Comparison of ENCODE assay signal across 11 mouse cellular contexts in genomic region chr16:89818661-89819060, GRCm38 (mm10).
DNase-seq lines count a peak whose midpoint lies in the region; ATAC-seq and TF ChIP-seq lines count a peak whose summit lies in the region.
"Had no signal": no experiment of that assay in that cellular context is flagged by ENCODE, and none has a peak within 500 bp of the region (broad histone marks: within the 10 kb centered on the region; RNA-seq: fewer than 3 reads in every experiment).

No protein-coding gene starts in this region.

- H3K9ac ChIP-seq in heart, embryonic 12.5 days = no peak overlapping the region
- no peak overlapping the region for H3K9ac ChIP-seq in lung, postnatal 0 days (replicated peaks; ENCODE audit: low read depth)
- H3K9ac ChIP-seq in limb, embryonic 14.5 days (ENCODE audit: low read depth, low read length, severe bottlenecking) = no peak overlapping the region

- no peak for DNase-seq in heart, postnatal 10 days
- DNase-seq in lung, postnatal 0 days (ENCODE audit: low spot score) = no peak
- DNase-seq in lung, adult 18-20 months = no peak
- no peak for DNase-seq in limb, embryonic 14.5 days (ENCODE audit: low spot score)
- no peak for DNase-seq in testis, postnatal 14 days (ENCODE audit: low spot score)
- no peak for DNase-seq in urinary bladder, postnatal 25 days (ENCODE audit: low spot score)
- DNase-seq in kidney, postnatal 4 days = no peak
- DNase-seq: gastrocnemius, postnatal 14 days; lung, postnatal 36 days had no signal

- no peak for ATAC-seq in heart, embryonic 12.5 days (ENCODE audit: insufficient number of reproducible peaks, low FRiP score)
- no peak for ATAC-seq in lung, postnatal 0 days
- ATAC-seq in limb, embryonic 14.5 days (ENCODE audit: low FRiP score, low read depth) = no peak
- ATAC-seq: Patski had no signal

- intact Hi-C loops in heart, postnatal 10 days (cut with DNase I) = loop anchor here (2.0 kb wide), 1 partner anchor 14 kb away; no protein-coding TSS in a partner anchor

- H3K27ac ChIP-seq in heart, embryonic 12.5 days (ENCODE audit: poor library complexity, severe bottlenecking) = no peak overlapping the region
- no peak overlapping the region for H3K27ac ChIP-seq in lung, postnatal 0 days (ENCODE audit: low read length)
- no peak overlapping the region for H3K27ac ChIP-seq in limb, embryonic 14.5 days (replicated peaks; ENCODE audit: low read depth, low read length)

- 23% methylated on average over 4 of the region's 4 CpGs for WGBS in heart, embryonic 12.5 days
- 44% methylated on average over 4 of the region's 4 CpGs for WGBS in lung, postnatal 0 days
- WGBS in limb, embryonic 14.5 days = 20% methylated on average over 4 of the region's 4 CpGs

- peak overlapping the region; percentile 56; the same call in 1 of the 2 replicates for H3K4me3 ChIP-seq in heart, embryonic 12.5 days
- no peak overlapping the region for H3K4me3 ChIP-seq in lung, postnatal 0 days (ENCODE audit: low read depth, low read length)
- peak overlapping the region; percentile 36 for H3K4me3 ChIP-seq in limb, embryonic 14.5 days (replicated peaks; ENCODE audit: low read length)

- no peak for TF ChIP-seq CTCF in lung, postnatal 0 days (IDR thresholded peaks at IDR 0.05)

- H3K4me2 ChIP-seq in heart, embryonic 12.5 days = peak overlapping the region; percentile 96
- peak overlapping the region; percentile 56 for H3K4me2 ChIP-seq in lung, postnatal 0 days (replicated peaks; ENCODE audit: low read depth, low read length)
- peak overlapping the region; percentile 70 for H3K4me2 ChIP-seq in limb, embryonic 14.5 days (replicated peaks; ENCODE audit: low read depth, low read length, severe bottlenecking)

- TF ChIP-seq EP300 in lung, postnatal 0 days (IDR thresholded peaks at IDR 0.05) = no peak

- H3K4me1 ChIP-seq in heart, embryonic 12.5 days (replicated peaks) = peaks cover 31% of the 10 kb centered on the region
- peaks cover 8% of the 10 kb centered on the region for H3K4me1 ChIP-seq in lung, postnatal 0 days (ENCODE audit: insufficient read depth, low read depth, low read length)
- peaks cover 10% of the 10 kb centered on the region; the same call in 1 of the 2 replicates for H3K4me1 ChIP-seq in limb, embryonic 14.5 days (ENCODE audit: control insufficient read depth, insufficient read depth, low read length)

- H3K9me3 ChIP-seq in heart, embryonic 12.5 days (replicated peaks) = no peaks in the 10 kb centered on the region
- H3K9me3 ChIP-seq in lung, postnatal 0 days (ENCODE audit: low read length) = no peaks in the 10 kb centered on the region
- no peaks in the 10 kb centered on the region for H3K9me3 ChIP-seq in limb, embryonic 14.5 days (ENCODE audit: control insufficient read depth, low read length)

- no peaks in the 10 kb centered on the region for H3K27me3 ChIP-seq in heart, embryonic 12.5 days (replicated peaks)
- H3K27me3 ChIP-seq in lung, postnatal 0 days (replicated peaks; ENCODE audit: insufficient read depth, low read length) = peaks cover 5% of the 10 kb centered on the region; the same call in 1 of the 2 replicates
- no peaks in the 10 kb centered on the region for H3K27me3 ChIP-seq in limb, embryonic 14.5 days (ENCODE audit: control insufficient read depth, insufficient read depth, low read length)
- H3K27me3 ChIP-seq: Patski had no signal

- TF ChIP-seq POLR2A in limb, embryonic 14.5 days (IDR thresholded peaks at IDR 0.05; ENCODE audit: borderline replicate concordance, extremely low read depth, insufficient read depth, insufficient read length) = no peak

- H3K36me3 ChIP-seq in heart, embryonic 12.5 days = peaks cover 12% of the 10 kb centered on the region
- H3K36me3 ChIP-seq in lung, postnatal 0 days (ENCODE audit: insufficient read depth, low read length) = no peaks in the 10 kb centered on the region
- H3K36me3 ChIP-seq in limb, embryonic 14.5 days (ENCODE audit: control insufficient read depth, insufficient read depth, low read length) = peaks cover 13% of the 10 kb centered on the region
